Mouse (Mus musculus) myocyte (in vitro differentiated cells): ENCODE results near the gene 1700019N19Rik.

Experiments used
- E2F4 ChIP-seq: IDR thresholded peaks from one replicate; pipeline ENCODE4 v1.6.1; 2011; ENCODE audit warnings: mild to moderate bottlenecking, control low read depth, moderate library complexity; ENCODE audit not compliant: insufficient read depth
- MAX ChIP-seq: IDR thresholded peaks from one replicate; pipeline ENCODE4 v1.6.1; 2011; ENCODE audit warnings: low read depth, mild to moderate bottlenecking, control low read depth
- MYOG ChIP-seq, 3 experiments: IDR thresholded peaks; one replicate each; pipeline ENCODE4 v1.6.1; 2011; ENCODE audit warnings: control low read depth in 2 of 3, low read depth in 2 of 3, mild to moderate bottlenecking in 2 of 3; ENCODE audit not compliant: insufficient read length in 2 of 3, control insufficient read depth in 1 of 3, insufficient read depth in 1 of 3
- POLR2A ChIP-seq: IDR thresholded peaks from one replicate; pipeline ENCODE4 v1.6.1; 2011; ENCODE audit warnings: low read depth, mild to moderate bottlenecking, control low read depth, moderate library complexity; ENCODE audit not compliant: insufficient read length
- POLR2AphosphoS2 ChIP-seq: IDR thresholded peaks from one replicate; pipeline ENCODE4 v1.6.1; 2011; ENCODE audit warnings: low read depth, control low read depth; ENCODE audit not compliant: insufficient read length
- REST ChIP-seq: IDR thresholded peaks from one replicate; pipeline ENCODE4 v1.6.1; 2011; ENCODE audit warnings: mild to moderate bottlenecking, control low read depth, moderate library complexity; ENCODE audit not compliant: insufficient read depth, insufficient read length
- SRF ChIP-seq: IDR thresholded peaks from one replicate; pipeline ENCODE4 v1.6.1; 2011; ENCODE audit warnings: low read depth; ENCODE audit not compliant: control insufficient read depth, insufficient read length
- TCF12 ChIP-seq: IDR thresholded peaks from one replicate; pipeline ENCODE4 v1.6.1; 2011; ENCODE audit warnings: mild to moderate bottlenecking, control low read depth; ENCODE audit not compliant: poor library complexity, insufficient read depth, severe bottlenecking
- TCF3 ChIP-seq: IDR thresholded peaks from one replicate; pipeline ENCODE4 v1.6.1; 2011; ENCODE audit warnings: low read depth, control low read depth; ENCODE audit not compliant: insufficient read length
- USF1 ChIP-seq: IDR thresholded peaks from one replicate; pipeline ENCODE4 v1.6.1; 2011; ENCODE audit warnings: low read depth, mild to moderate bottlenecking, control low read depth, moderate library complexity

- TF ChIP-seq MYOG (IDR thresholded peaks at IDR 0.05; ENCODE audit: control insufficient read depth in 1 of 3, insufficient read depth in 1 of 3, insufficient read length in 2 of 3, low read depth in 2 of 3) (no peak), POLR2A (no peak), SRF (no peak), MAX (no peak), POLR2AphosphoS2 (no peak), E2F4 (no peak), USF1 (no peak), REST (no peak), TCF12 (no peak), TCF3 (no peak)
Observed at GRCm38 (mm10) chr19:58833639-58834180, 39.4 kb upstream of the 1700019N19Rik start.
